In the genomic region with DNA sequence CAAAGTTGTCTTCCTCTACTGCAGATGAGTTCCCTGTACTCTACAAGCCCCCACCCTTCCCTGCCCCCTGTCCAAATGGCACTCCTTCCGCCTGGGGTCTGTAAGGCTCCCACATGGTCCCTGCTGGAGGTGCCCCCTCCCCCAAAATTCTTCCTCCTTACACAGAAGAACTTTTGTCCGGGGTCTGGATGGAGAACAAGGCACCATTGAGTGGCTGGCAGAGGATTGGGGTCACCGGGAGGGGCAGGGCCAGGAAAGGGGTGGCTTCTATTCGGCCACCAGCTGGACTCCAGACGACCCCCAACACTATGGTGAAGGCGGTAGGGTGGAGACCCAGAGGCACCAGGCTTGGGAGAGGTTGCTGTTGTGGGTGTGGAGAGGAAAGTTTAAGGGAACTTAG, we compare ENCODE assay signal across 10 mouse cellular contexts. TPM values are rescaled to one million over a fixed set of nuclear protein-coding genes. Genes with fewer than 3 reads are reported as not detected.
A peak's percentile ranks its signal among the peaks of the same experiment; 100 is the strongest.
DNase-seq lines count a peak whose midpoint lies in the region; ATAC-seq and TF ChIP-seq lines count a peak whose summit lies in the region.
"Had no signal": no experiment of that assay in that cellular context is flagged by ENCODE, and none has a peak within 500 bp of the region (broad histone marks: within the 10 kb centered on the region; RNA-seq: fewer than 3 reads in every experiment).

No protein-coding gene starts in this region.

- no peak for DNase-seq in intestine, embryonic 14.5 days (ENCODE audit: low spot score)
- no peak for DNase-seq in forebrain, postnatal 0 days
- DNase-seq in limb, embryonic 11.5 days (ENCODE audit: low spot score), result no peak
- DNase-seq in ovary, postnatal 36 days (ENCODE audit: low spot score), result no peak
- DNase-seq in gastrocnemius, postnatal 25 days, result no peak
- no peak for DNase-seq in c-Kit-positive CD71-positive TER-119-positive erythroid progenitor cells, embryonic 14.5 days (ENCODE audit: low spot score)

- ATAC-seq in intestine, embryonic 14.5 days (replicated peaks; ENCODE audit: low FRiP score, low TSS enrichment, low read depth), result peak; percentile 32
- ATAC-seq in intestine, postnatal 0 days, result no peak
- ATAC-seq in forebrain, postnatal 0 days, result peak; percentile 76
- ATAC-seq in limb, embryonic 11.5 days (ENCODE audit: insufficient number of reproducible peaks, low FRiP score, low TSS enrichment, low read depth), result peak; percentile 62
- ATAC-seq: activated CD4-positive, CD25-positive, alpha-beta regulatory T cell, adult 4 months had no signal

- no peaks in the 10 kb centered on the region; the same call in 1 of the 2 replicates for H3K4me1 ChIP-seq in intestine, embryonic 14.5 days (replicated peaks; ENCODE audit: control insufficient read depth, insufficient read depth, low read length)
- no peaks in the 10 kb centered on the region; the same call in 1 of the 2 replicates for H3K4me1 ChIP-seq in intestine, postnatal 0 days (replicated peaks; ENCODE audit: control insufficient read depth, insufficient read depth, low read length)
- no peaks in the 10 kb centered on the region; the same call in 1 of the 2 replicates for H3K4me1 ChIP-seq in cortical plate, adult 2 months (ENCODE audit: control insufficient read depth, insufficient read depth, low read length)
- no peaks in the 10 kb centered on the region for H3K4me1 ChIP-seq in forebrain, postnatal 0 days (ENCODE audit: insufficient read depth)
- H3K4me1 ChIP-seq in limb, embryonic 11.5 days (ENCODE audit: control insufficient read depth, insufficient read depth, low read length), result 0 out of 2 replicates have a peak, but pooled peaks cover 2% of the 10 kb centered on the region

- TF ChIP-seq CTCF in intestine, postnatal 0 days (IDR thresholded peaks at IDR 0.05; ENCODE audit: low read depth), result no peak
- TF ChIP-seq CTCF in cortical plate, adult 2 months (IDR thresholded peaks at IDR 0.05; ENCODE audit: extremely low read depth, insufficient read depth, low read length), result no peak
- no peak for TF ChIP-seq CTCF in forebrain, postnatal 0 days (IDR thresholded peaks at IDR 0.05; ENCODE audit: low read depth)

- no peaks in the 10 kb centered on the region for H3K9me3 ChIP-seq in intestine, embryonic 14.5 days (ENCODE audit: control insufficient read depth, low read length)
- H3K9me3 ChIP-seq in intestine, postnatal 0 days (ENCODE audit: control insufficient read depth), result no peaks in the 10 kb centered on the region
- H3K9me3 ChIP-seq in forebrain, postnatal 0 days (ENCODE audit: low read length), result no peaks in the 10 kb centered on the region
- peaks cover 3% of the 10 kb centered on the region; the same call in 1 of the 2 replicates for H3K9me3 ChIP-seq in limb, embryonic 11.5 days (ENCODE audit: control insufficient read depth, low read length)

- no peaks in the 10 kb centered on the region for H3K36me3 ChIP-seq in intestine, embryonic 14.5 days (ENCODE audit: control insufficient read depth, insufficient read depth, low read length)
- H3K36me3 ChIP-seq in intestine, postnatal 0 days (ENCODE audit: control insufficient read depth, insufficient read depth), result no peaks in the 10 kb centered on the region
- H3K36me3 ChIP-seq in forebrain, postnatal 0 days (ENCODE audit: insufficient read depth), result no peaks in the 10 kb centered on the region
- no peaks in the 10 kb centered on the region for H3K36me3 ChIP-seq in limb, embryonic 11.5 days (ENCODE audit: control insufficient read depth, insufficient read depth, low read length)

- no peak overlapping the region for H3K27ac ChIP-seq in intestine, embryonic 14.5 days (ENCODE audit: low read depth)
- H3K27ac ChIP-seq in intestine, postnatal 0 days (ENCODE audit: low read depth, low read length), result no peak overlapping the region
- H3K27ac ChIP-seq in cortical plate, adult 2 months (ENCODE audit: insufficient read depth, low read length), result peak overlapping the region; percentile 80
- H3K27ac ChIP-seq in forebrain, postnatal 0 days (ENCODE audit: low read depth, low read length), result no peak overlapping the region
- 0 out of 2 replicates have a peak overlapping the region, but pooled peaks have one; percentile 21 for H3K27ac ChIP-seq in limb, embryonic 11.5 days (replicated peaks; ENCODE audit: low read depth, low read length)

- TF ChIP-seq POLR2A in cortical plate, adult 2 months (IDR thresholded peaks at IDR 0.05; ENCODE audit: extremely low read depth, insufficient read depth, low read length), result no peak

- H3K4me3 ChIP-seq in intestine, embryonic 14.5 days (ENCODE audit: low read depth, low read length), result no peak overlapping the region
- no peak overlapping the region for H3K4me3 ChIP-seq in intestine, postnatal 0 days (ENCODE audit: low read depth, low read length)
- H3K4me3 ChIP-seq in cortical plate, adult 2 months (ENCODE audit: insufficient read depth, low read length), result no peak overlapping the region
- H3K4me3 ChIP-seq in forebrain, postnatal 0 days (ENCODE audit: low read depth, low read length), result no peak overlapping the region
- H3K4me3 ChIP-seq in limb, embryonic 11.5 days (ENCODE audit: low read depth, low read length), result no peak overlapping the region
- H3K4me3 ChIP-seq: myocyte had no signal

- no peaks in the 10 kb centered on the region for H3K27me3 ChIP-seq in intestine, embryonic 14.5 days (replicated peaks; ENCODE audit: control insufficient read depth, insufficient read depth, low read length)
- no peaks in the 10 kb centered on the region for H3K27me3 ChIP-seq in intestine, postnatal 0 days (replicated peaks; ENCODE audit: control insufficient read depth, insufficient read depth, low read length)
- no peaks in the 10 kb centered on the region for H3K27me3 ChIP-seq in forebrain, postnatal 0 days (ENCODE audit: insufficient read depth, low read length)
- no peaks in the 10 kb centered on the region for H3K27me3 ChIP-seq in limb, embryonic 11.5 days (ENCODE audit: control insufficient read depth, insufficient read depth, low read length)

- 56% methylated on average over 6 of the region's 6 CpGs for WGBS in intestine, embryonic 14.5 days
- WGBS in intestine, postnatal 0 days, result 61% methylated on average over 6 of the region's 6 CpGs
- 40% methylated on average over 6 of the region's 6 CpGs for WGBS in forebrain, postnatal 0 days
- WGBS in limb, embryonic 11.5 days, result 52% methylated on average over 6 of the region's 6 CpGs

- no peak overlapping the region for H3K4me2 ChIP-seq in intestine, embryonic 14.5 days (ENCODE audit: low read length)
- no peak overlapping the region for H3K4me2 ChIP-seq in intestine, postnatal 0 days (replicated peaks; ENCODE audit: low read depth)
- H3K4me2 ChIP-seq in forebrain, postnatal 0 days (ENCODE audit: low read depth), result no peak overlapping the region
- no peak overlapping the region for H3K4me2 ChIP-seq in limb, embryonic 11.5 days (ENCODE audit: low read depth, severe bottlenecking)

- H3K9ac ChIP-seq in intestine, embryonic 14.5 days (ENCODE audit: low read length), result no peak overlapping the region
- no peak overlapping the region for H3K9ac ChIP-seq in intestine, postnatal 0 days (ENCODE audit: low read depth, low read length)
- H3K9ac ChIP-seq in forebrain, postnatal 0 days, result no peak overlapping the region
- no peak overlapping the region for H3K9ac ChIP-seq in limb, embryonic 11.5 days (ENCODE audit: low read length)

RNA-seq across cellular contexts. Expression of a gene that starts 1.0 kb away (rescaled TPM):
- polyA plus RNA-seq in intestine, embryonic 14.5 days (2014; fragmentation: Nextera tagmentation; extraction: Ambion mirVana), result 70.2 and 71.5 TPM in 2 replicates
- polyA plus RNA-seq in intestine, postnatal 0 days (2015; fragmentation: Nextera tagmentation; extraction: Ambion mirVana), result 40.4 and 48.0 TPM in 2 replicates
- 0.59 and 1.0 TPM in 2 replicates for polyA plus RNA-seq in cortical plate, adult 2 months (2012; rRNA removed)
- total RNA-seq in forebrain, postnatal 0 days (2014; rRNA removed), result not detected in 2 replicates
- not detected in 2 replicates for polyA plus RNA-seq in forebrain, postnatal 0 days (2015; fragmentation: Nextera tagmentation; extraction: Ambion mirVana)
- polyA plus RNA-seq in limb, embryonic 11.5 days (2014; fragmentation: Nextera tagmentation; extraction: Ambion mirVana), result 12.9 and 17.5 TPM in 2 replicates
- 1 to 10 TPM; 1.7 to 3.2 TPM for total RNA-seq in gastrocnemius, postnatal 25 days (2021)
- polyA plus RNA-seq: activated CD4-positive, CD25-positive, alpha-beta regulatory T cell, adult 4 months had no signal

RNA-seq across cellular contexts. Expression of a gene that starts 18.3 kb away (rescaled TPM):
- 1.2 and 2.4 TPM in 2 replicates for polyA plus RNA-seq in intestine, embryonic 14.5 days (2014; fragmentation: Nextera tagmentation; extraction: Ambion mirVana)
- 0.70 and 0.78 TPM in 2 replicates for polyA plus RNA-seq in intestine, postnatal 0 days (2015; fragmentation: Nextera tagmentation; extraction: Ambion mirVana)
- polyA plus RNA-seq in cortical plate, adult 2 months (2012; rRNA removed), result 35.6 and 37.5 TPM in 2 replicates
- total RNA-seq in forebrain, postnatal 0 days (2014; rRNA removed), result 1.1 and 1.6 TPM in 2 replicates
- 0.68 and 0.98 TPM in 2 replicates for polyA plus RNA-seq in forebrain, postnatal 0 days (2015; fragmentation: Nextera tagmentation; extraction: Ambion mirVana)
- 0.10 and 0.23 TPM in 2 replicates for polyA plus RNA-seq in limb, embryonic 11.5 days (2014; fragmentation: Nextera tagmentation; extraction: Ambion mirVana)
- total RNA-seq in gastrocnemius, postnatal 25 days (2021), result 1 to 10 TPM; 4.1 to 5.4 TPM
- polyA plus RNA-seq: myocyte had no signal

RNA-seq across cellular contexts. Expression of a gene that starts 20.5 kb away (rescaled TPM):
- 71.8 and 74.1 TPM in 2 replicates for polyA plus RNA-seq in intestine, embryonic 14.5 days (2014; fragmentation: Nextera tagmentation; extraction: Ambion mirVana)
- 78.9 and 83.1 TPM in 2 replicates for polyA plus RNA-seq in intestine, postnatal 0 days (2015; fragmentation: Nextera tagmentation; extraction: Ambion mirVana)
- polyA plus RNA-seq in cortical plate, adult 2 months (2012; rRNA removed), result 141 and 156 TPM in 2 replicates
- 14.9 and 19.5 TPM in 2 replicates for total RNA-seq in forebrain, postnatal 0 days (2014; rRNA removed)
- 56.8 and 66.3 TPM in 2 replicates for polyA plus RNA-seq in forebrain, postnatal 0 days (2015; fragmentation: Nextera tagmentation; extraction: Ambion mirVana)
- 12.5 and 13.7 TPM in 2 replicates for polyA plus RNA-seq in limb, embryonic 11.5 days (2014; fragmentation: Nextera tagmentation; extraction: Ambion mirVana)
- 1,000 to 10,000 TPM; 1,050 to 1,262 TPM for total RNA-seq in gastrocnemius, postnatal 25 days (2021)
- polyA plus RNA-seq: activated CD4-positive, CD25-positive, alpha-beta regulatory T cell, adult 4 months had no signal

RNA-seq across cellular contexts. Expression of a gene that starts 26.2 kb away (rescaled TPM):
- 21.1 and 23.0 TPM in 2 replicates for polyA plus RNA-seq in intestine, embryonic 14.5 days (2014; fragmentation: Nextera tagmentation; extraction: Ambion mirVana)
- polyA plus RNA-seq in intestine, postnatal 0 days (2015; fragmentation: Nextera tagmentation; extraction: Ambion mirVana), result 15.2 and 16.2 TPM in 2 replicates
- polyA plus RNA-seq in cortical plate, adult 2 months (2012; rRNA removed), result 378 and 426 TPM in 2 replicates
- 74.3 and 92.0 TPM in 2 replicates for total RNA-seq in forebrain, postnatal 0 days (2014; rRNA removed)
- polyA plus RNA-seq in forebrain, postnatal 0 days (2015; fragmentation: Nextera tagmentation; extraction: Ambion mirVana), result 167 and 231 TPM in 2 replicates
- 2.9 and 3.1 TPM in 2 replicates for polyA plus RNA-seq in limb, embryonic 11.5 days (2014; fragmentation: Nextera tagmentation; extraction: Ambion mirVana)
- total RNA-seq in gastrocnemius, postnatal 25 days (2021), result 1 to 10 TPM; 1.9 to 2.1 TPM
- polyA plus RNA-seq: activated CD4-positive, CD25-positive, alpha-beta regulatory T cell, adult 4 months; myocyte had no signal

RNA-seq across cellular contexts. Expression of a gene that starts 35.2 kb away (rescaled TPM):
- polyA plus RNA-seq in intestine, embryonic 14.5 days (2014; fragmentation: Nextera tagmentation; extraction: Ambion mirVana), result 18.1 and 22.8 TPM in 2 replicates
- 18.2 and 19.3 TPM in 2 replicates for polyA plus RNA-seq in intestine, postnatal 0 days (2015; fragmentation: Nextera tagmentation; extraction: Ambion mirVana)
- polyA plus RNA-seq in cortical plate, adult 2 months (2012; rRNA removed), result 52.7 and 62.8 TPM in 2 replicates
- total RNA-seq in forebrain, postnatal 0 days (2014; rRNA removed), result 10.9 and 19.9 TPM in 2 replicates
- 25.1 and 30.4 TPM in 2 replicates for polyA plus RNA-seq in forebrain, postnatal 0 days (2015; fragmentation: Nextera tagmentation; extraction: Ambion mirVana)
- 10.8 and 11.5 TPM in 2 replicates for polyA plus RNA-seq in limb, embryonic 11.5 days (2014; fragmentation: Nextera tagmentation; extraction: Ambion mirVana)
- total RNA-seq in gastrocnemius, postnatal 25 days (2021), result 10 to 100 TPM in 1 of 2 experiments, 1 to 10 TPM in 1; 9.5 to 13.6 TPM

Comparison
In these comparisons a context has a peak if more than half of its experiments do, and no peak if none do; other contexts are left out.
1. H3K27ac ChIP-seq: peak in cortical plate, adult 2 months (single experiment) and limb, embryonic 11.5 days (single experiment); none in intestine, embryonic 14.5 days (single experiment), intestine, postnatal 0 days (single experiment) and forebrain, postnatal 0 days (single experiment).
2. RNA of a gene that starts 18.3 kb away (polyA plus RNA-seq): 35.6 to 37.5 TPM in cortical plate, adult 2 months; 1.2 to 2.4 TPM in intestine, embryonic 14.5 days, 0.68 to 0.98 TPM in forebrain, postnatal 0 days, 0.70 to 0.78 TPM in intestine, postnatal 0 days and 0.10 to 0.23 TPM in limb, embryonic 11.5 days; every median in the first group is over 10 times any median in the second.